Mouse (Mus musculus) megakaryocyte, embryonic 14.5 days (primary cell): Measurements from ENCODE around the gene Babam2. TPM values are rescaled to one million over a fixed set of nuclear protein-coding genes. Genes with fewer than 3 reads are reported as not detected.

Experiments used
- H3K27me3 ChIP-seq: replicated peaks from 2 replicates; pipeline ENCODE3; 2012; ENCODE audit warnings: inconsistent platforms
- H3K36me3 ChIP-seq: replicated peaks from 2 replicates; pipeline ENCODE3; 2012; ENCODE audit warnings: low read length, inconsistent platforms, mixed read lengths
- H3K4me1 ChIP-seq: 2 replicates; pipeline ENCODE4 v1.6.1; 2012; ENCODE audit warnings: inconsistent platforms
- H3K4me3 ChIP-seq: replicated peaks from 2 replicates; pipeline ENCODE3; 2012; ENCODE audit warnings: moderate library complexity, mild to moderate bottlenecking, inconsistent platforms
- H3K9me3 ChIP-seq: 2 replicates; pipeline ENCODE4 v1.6.1; 2012; ENCODE audit warnings: inconsistent platforms
- FLI1 ChIP-seq: IDR thresholded peaks from 2 replicates; pipeline ENCODE4 v1.6.1; 2012; ENCODE audit warnings: low read length, inconsistent platforms, mixed read lengths
- GATA1 ChIP-seq: IDR thresholded peaks from 3 replicates; pipeline ENCODE4 v1.6.1; 2012; ENCODE audit warnings: mixed read lengths, low read length, inconsistent platforms, borderline replicate concordance
- polyA plus RNA-seq: library from polyadenylated mRNA; stranded (reverse); fragments of >175 nt; gene quantifications from 2 replicates; pipeline ENCODE4 v1.2.3, GENCODE M21; 2012; ENCODE audit warnings: low replicate concordance; ENCODE audit not compliant: insufficient read depth

Gene Babam2
- polyA plus RNA-seq, 1 experiment, result 87.2 TPM

- Histone ChIP-seq H3K4me1 (peaks cover 20% of the 10 kb centered on the region), H3K36me3 (peaks cover 61% of the 10 kb centered on the region), H3K4me3 (no peak overlapping the region), H3K27me3 (no peaks in the 10 kb centered on the region), H3K9me3 (peaks cover 10% of the 10 kb centered on the region)
- TF ChIP-seq FLI1 (no peak), GATA1 (no peak)
Observed at GRCm38 (mm10) chr5:31680183-31680582, 17.3 kb upstream of the Babam2 start.

GRCm38 (mm10) chr5:31682305-31682704 lies 15.2 kb upstream of the Babam2 start:
- Histone ChIP-seq H3K4me1 (peaks cover 33% of the 10 kb centered on the region), H3K9me3 (peaks cover 10% of the 10 kb centered on the region), H3K27me3 (no peaks in the 10 kb centered on the region), H3K36me3 (peaks cover 47% of the 10 kb centered on the region), H3K4me3 (no peak overlapping the region)
- TF ChIP-seq GATA1 (no peak), FLI1 (no peak)

DNA sequence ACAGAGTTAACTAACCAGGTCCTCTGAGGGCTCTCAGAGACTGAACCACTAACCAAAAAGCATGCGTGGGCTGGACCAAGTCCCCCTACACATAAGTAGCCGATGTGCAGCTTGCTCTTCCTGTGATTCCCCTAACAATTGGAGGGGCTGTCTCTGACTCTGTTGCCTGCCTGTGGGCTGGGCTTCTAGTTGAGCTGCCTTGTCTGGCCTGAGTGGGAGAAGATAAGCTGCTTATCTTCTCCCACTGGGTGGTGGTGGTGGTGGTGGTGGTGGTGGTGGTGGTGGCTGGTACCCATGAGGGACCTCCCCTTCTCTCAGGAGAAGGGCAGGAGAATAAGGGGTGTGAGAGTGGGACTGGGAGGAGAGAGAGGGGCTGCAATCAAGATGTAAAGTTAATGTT lies 11.4 kb upstream of the Babam2 start:
- H3K4me3 ChIP-seq, result peak overlapping the region; percentile 64

DNA sequence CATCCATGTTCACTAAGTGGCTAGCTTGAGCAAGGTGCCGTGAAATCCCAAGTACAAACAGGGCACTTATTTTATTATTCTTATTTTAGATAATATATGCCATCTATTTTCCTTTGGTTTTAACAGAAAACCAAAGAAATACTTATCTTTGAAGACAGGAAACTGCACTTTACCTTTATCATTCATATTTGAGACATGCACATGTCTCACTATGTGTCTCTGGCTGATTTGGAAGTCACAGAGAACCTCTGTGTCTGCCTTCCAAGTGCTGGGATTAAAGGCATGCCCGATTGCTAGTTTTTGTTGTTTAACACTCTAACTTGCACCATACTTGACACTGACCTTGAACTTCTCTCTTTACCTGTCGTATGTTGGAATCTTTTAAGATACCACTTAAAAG lies 9.5 kb upstream of the Babam2 start:
- peaks cover 42% of the 10 kb centered on the region for H3K4me1 ChIP-seq
- no peaks in the 10 kb centered on the region for H3K27me3 ChIP-seq
- TF ChIP-seq FLI1, result no peak
- no peak for TF ChIP-seq GATA1
- H3K4me3 ChIP-seq, result no peak overlapping the region
- peaks cover 18% of the 10 kb centered on the region for H3K36me3 ChIP-seq
- H3K9me3 ChIP-seq, result no peaks in the 10 kb centered on the region

More for the DNA sequence above, 11.4 kb upstream of the Babam2 start:
- Histone ChIP-seq H3K4me1 (peaks cover 48% of the 10 kb centered on the region), H3K9me3 (no peaks in the 10 kb centered on the region), H3K36me3 (peaks cover 25% of the 10 kb centered on the region), H3K27me3 (no peaks in the 10 kb centered on the region)
- TF ChIP-seq GATA1 (no peak), FLI1 (no peak)

DNA sequence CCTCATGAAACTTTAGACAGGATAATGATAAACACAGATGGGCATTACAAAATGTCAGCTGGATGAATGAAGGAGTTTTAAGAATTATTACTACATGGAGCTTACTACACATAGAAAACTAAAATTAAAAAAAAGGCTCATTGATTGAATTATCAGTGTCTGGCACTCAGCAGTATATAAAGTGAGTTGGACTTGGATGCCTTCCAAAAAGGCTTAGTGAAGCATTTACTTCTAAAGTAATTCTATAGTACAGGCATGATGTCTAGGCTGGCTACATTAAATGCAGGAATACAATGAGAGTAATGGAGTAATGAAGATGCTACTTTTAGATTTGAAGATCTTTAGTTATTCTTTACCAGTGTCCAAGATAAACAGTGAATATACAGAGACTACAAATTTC lies 4.3 kb upstream of the Babam2 start:
- no peak for TF ChIP-seq FLI1
- no peak for TF ChIP-seq GATA1
- Histone ChIP-seq H3K36me3 (peaks cover 24% of the 10 kb centered on the region), H3K9me3 (no peaks in the 10 kb centered on the region), H3K4me1 (peaks cover 17% of the 10 kb centered on the region), H3K27me3 (no peaks in the 10 kb centered on the region), H3K4me3 (no peak overlapping the region)

DNA sequence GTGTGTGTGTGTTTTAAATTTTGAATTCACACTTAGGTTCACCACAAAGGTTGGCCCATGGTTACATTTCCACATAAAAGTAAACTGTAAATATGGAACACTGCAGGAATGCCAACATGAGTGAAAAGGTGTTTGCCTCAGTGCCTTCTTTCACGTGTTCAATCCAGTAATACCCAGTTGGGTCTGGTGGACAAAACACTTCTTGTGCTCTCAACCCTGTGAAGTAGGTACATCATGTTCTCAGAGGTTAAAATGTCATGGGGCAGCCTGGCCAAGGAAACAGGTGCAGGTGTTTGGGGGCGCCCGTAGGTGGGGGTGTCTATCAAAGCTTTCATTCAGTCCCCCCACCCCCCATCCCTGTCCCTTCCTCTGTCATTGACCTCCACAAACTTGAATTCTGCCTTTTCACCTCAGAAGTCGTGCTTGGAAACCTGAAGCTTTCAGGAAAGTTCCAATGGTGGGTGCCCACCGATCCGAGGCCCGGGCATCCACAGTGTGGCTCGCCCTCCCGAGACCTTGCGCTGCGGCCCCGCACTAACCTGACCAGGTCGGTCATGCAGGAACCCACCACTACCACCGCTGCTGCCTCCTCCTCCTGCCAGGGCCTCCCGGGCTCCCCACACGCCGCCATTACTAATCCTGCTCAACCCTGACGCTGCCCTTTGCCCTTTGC lies 377 bp upstream of the Babam2 start, which contains the start of gene Rbks:
Rbks (minus strand) TSS at position 657 of the 673 bp plus-strand sequence.
- H3K36me3 ChIP-seq, result peaks cover 26% of the 10 kb centered on the region
- peak within 1 kb of the TSS; percentile 99 for H3K4me3 ChIP-seq
- no peaks in the 10 kb centered on the region for H3K9me3 ChIP-seq
- H3K4me1 ChIP-seq, result peaks cover 31% of the 10 kb centered on the region
- no peaks in the 10 kb centered on the region for H3K27me3 ChIP-seq
- TF ChIP-seq GATA1, result no peak
- no peak for TF ChIP-seq FLI1

DNA sequence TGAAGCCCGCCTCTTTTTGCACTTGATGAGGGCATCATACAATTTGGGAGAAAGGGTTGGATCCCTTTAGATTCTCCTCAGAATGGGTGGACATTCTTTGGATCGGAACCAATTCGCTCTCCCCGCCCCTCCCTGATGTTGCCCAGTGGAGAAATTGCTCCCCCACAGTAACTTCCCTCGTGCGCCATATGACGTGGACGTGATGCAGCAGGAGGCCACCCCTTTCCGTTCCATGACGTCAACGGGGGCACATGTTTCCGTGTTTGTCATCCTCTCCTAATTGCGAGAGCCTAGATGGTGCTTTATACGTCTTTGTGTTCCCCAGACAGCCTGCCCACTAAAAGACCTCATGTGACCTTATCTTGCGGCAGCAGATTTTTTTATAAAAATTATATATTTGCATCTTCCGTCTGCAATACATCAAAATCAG lies 828 bp downstream of the Babam2 start:
- TF ChIP-seq FLI1, result no peak
- peak; percentile 70; the same call in 1 of the 3 replicates for TF ChIP-seq GATA1
- H3K9me3 ChIP-seq, result no peaks in the 10 kb centered on the region
- peak overlapping the region; percentile 99 for H3K4me3 ChIP-seq
- peaks cover 31% of the 10 kb centered on the region for H3K4me1 ChIP-seq
- peaks cover 34% of the 10 kb centered on the region for H3K36me3 ChIP-seq
- H3K27me3 ChIP-seq, result no peaks in the 10 kb centered on the region

DNA sequence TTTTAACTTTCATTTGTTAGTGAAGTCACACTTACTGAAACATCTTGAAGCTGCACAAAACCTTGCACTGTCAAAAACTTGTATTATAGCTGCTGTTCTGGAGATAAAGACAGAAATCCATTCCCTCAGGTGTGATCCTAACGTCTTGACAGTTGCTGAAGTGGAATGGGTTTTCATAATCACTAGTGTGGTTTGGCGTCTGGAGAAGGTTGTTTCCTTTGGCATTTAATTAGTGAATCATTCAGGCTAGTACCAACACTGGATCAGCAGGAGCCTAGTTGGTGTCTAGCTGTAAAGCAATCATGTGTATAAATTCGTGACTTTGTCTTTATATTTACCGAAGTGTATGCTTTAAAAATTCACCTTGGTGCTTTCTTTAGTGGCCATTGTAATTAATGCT lies 1.4 kb downstream of the Babam2 start:
- H3K4me3 ChIP-seq, result peak overlapping the region; percentile 99
- H3K9me3 ChIP-seq, result no peaks in the 10 kb centered on the region
- no peaks in the 10 kb centered on the region for H3K27me3 ChIP-seq
- peaks cover 33% of the 10 kb centered on the region for H3K4me1 ChIP-seq
- TF ChIP-seq FLI1 (no peak), GATA1 (no peak)
- H3K36me3 ChIP-seq, result peaks cover 38% of the 10 kb centered on the region

DNA sequence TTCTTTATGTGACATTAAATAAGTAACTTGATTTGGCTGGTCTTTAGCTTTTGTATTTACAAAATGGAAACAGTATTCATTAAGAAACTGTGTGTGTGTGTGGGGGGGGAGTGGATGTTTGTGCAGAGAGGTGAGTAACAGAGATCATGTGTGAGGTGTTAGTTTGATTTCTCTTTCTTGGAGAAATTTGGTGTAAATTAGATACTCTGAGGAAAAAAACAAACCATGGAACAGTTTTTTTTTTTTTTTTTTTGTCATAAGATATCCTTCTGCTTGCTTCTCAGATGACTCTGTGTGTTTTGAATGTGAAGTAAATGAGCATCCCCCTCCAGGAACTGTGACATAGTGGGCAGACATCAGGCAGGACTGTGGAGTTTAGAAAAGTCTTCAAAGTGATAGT lies 1.9 kb downstream of the Babam2 start:
- peaks cover 42% of the 10 kb centered on the region for H3K36me3 ChIP-seq
- TF ChIP-seq GATA1 (no peak), FLI1 (no peak)
- peak overlapping the region; percentile 23 for H3K4me3 ChIP-seq
- no peaks in the 10 kb centered on the region for H3K27me3 ChIP-seq
- H3K4me1 ChIP-seq, result peaks cover 34% of the 10 kb centered on the region
- no peaks in the 10 kb centered on the region for H3K9me3 ChIP-seq

DNA sequence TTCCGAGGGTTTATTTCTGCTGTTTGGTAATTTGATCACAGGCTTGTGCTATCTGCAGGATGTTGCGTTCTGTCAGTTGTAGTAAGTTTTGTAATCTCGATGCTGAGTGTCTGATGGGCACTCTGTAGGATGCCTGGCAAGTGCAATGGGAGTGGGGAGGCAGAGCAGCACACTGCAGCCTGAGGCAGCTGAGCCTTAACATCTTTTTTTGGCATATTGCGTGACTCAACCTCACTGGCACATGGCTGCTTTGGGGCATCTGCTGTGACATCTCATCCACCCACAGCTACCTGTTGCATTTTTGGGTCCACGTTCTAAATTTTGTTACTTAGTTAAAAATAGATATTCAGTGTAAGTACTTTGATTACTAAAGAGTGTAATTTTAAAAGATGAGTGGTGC lies 7.5 kb downstream of the Babam2 start:
- Histone ChIP-seq H3K36me3 (peaks cover 78% of the 10 kb centered on the region), H3K9me3 (no peaks in the 10 kb centered on the region), H3K4me3 (peak overlapping the region; percentile 7), H3K4me1 (peaks cover 31% of the 10 kb centered on the region), H3K27me3 (no peaks in the 10 kb centered on the region)
- TF ChIP-seq GATA1 (no peak), FLI1 (no peak)

DNA sequence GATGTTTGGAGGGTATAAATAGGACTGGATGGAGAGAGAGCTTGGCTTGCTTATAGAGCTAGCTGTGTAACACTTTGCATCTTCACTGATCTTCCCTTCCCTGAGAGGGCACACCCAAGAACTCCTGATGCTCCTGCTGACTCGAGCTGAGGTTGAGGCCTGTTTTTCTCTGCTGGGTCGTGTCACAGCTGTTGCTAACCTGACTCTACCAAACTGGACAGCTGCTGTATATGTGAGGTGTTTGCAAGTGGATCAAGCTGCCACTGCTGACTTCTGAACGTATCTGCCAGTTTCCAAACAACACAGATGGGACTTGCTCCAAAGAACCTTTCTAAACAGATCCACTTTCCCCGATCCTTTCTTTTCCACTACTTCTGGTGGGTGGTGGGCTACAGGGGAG lies 9.3 kb downstream of the Babam2 start:
- no peak for TF ChIP-seq FLI1
- no peak for TF ChIP-seq GATA1
- Histone ChIP-seq H3K4me3 (no peak overlapping the region), H3K4me1 (peaks cover 31% of the 10 kb centered on the region), H3K36me3 (peaks cover 86% of the 10 kb centered on the region), H3K9me3 (no peaks in the 10 kb centered on the region), H3K27me3 (no peaks in the 10 kb centered on the region)
